Mouse (Mus musculus) liver, embryonic 16.5 days (tissue): ENCODE measurements around the gene Ifna5. TPM values are rescaled to one million over a fixed set of nuclear protein-coding genes. Genes with fewer than 3 reads are reported as not detected.
"Not testable (repeated sequence)": the region's sequence is repeated elsewhere in the genome, so short reads cannot be mapped to it uniquely, and the experiment has no call there.

Source experiments
- ATAC-seq: fragments of 200-750 bp; cut with Nextera tagmentation; 2 replicates; pipeline ENCODE4 v1.8.0; 2017; ENCODE audit warnings: low read depth, mild to moderate bottlenecking, moderate number of reproducible peaks, moderate library complexity
- H3K27ac ChIP-seq: fragments of 300-500 bp; sonication (generic); 2 replicates; pipeline ENCODE4 v1.5.1; 2014; ENCODE audit warnings: mild to moderate bottlenecking, low read length
- H3K27me3 ChIP-seq: fragments of 300-500 bp; sonication (generic); 2 replicates; pipeline ENCODE4 v1.6.1; 2014; ENCODE audit warnings: low read depth, low read length, mixed read lengths; ENCODE audit not compliant: control insufficient read depth, insufficient read depth
- H3K36me3 ChIP-seq: fragments of 300-500 bp; sonication (generic); 2 replicates; pipeline ENCODE4 v1.6.1; 2014; ENCODE audit warnings: mild to moderate bottlenecking; ENCODE audit not compliant: control insufficient read depth, insufficient read depth
- H3K4me1 ChIP-seq: fragments of 300-500 bp; sonication (generic); 2 replicates; pipeline ENCODE4 v1.6.1; 2014; ENCODE audit warnings: low read depth, low read length, mixed read lengths; ENCODE audit not compliant: control insufficient read depth
- H3K4me2 ChIP-seq: fragments of 300-500 bp; sonication (generic); 2 replicates; pipeline ENCODE4 v1.6.1; 2014; ENCODE audit warnings: low read depth, low read length, mixed read lengths
- H3K4me3 ChIP-seq: fragments of 300-500 bp; sonication (generic); 2 replicates; pipeline ENCODE4 v1.5.1; 2014; ENCODE audit warnings: low read depth, mild to moderate bottlenecking, low read length
- H3K9ac ChIP-seq: fragments of 300-500 bp; sonication (generic); 2 replicates; pipeline ENCODE4 v1.6.1; 2014; ENCODE audit warnings: low read depth, low read length
- H3K9me3 ChIP-seq: fragments of 300-500 bp; sonication (generic); replicated peaks from 2 replicates; pipeline ENCODE4 v1.6.1; 2016; ENCODE audit warnings: low read length; ENCODE audit not compliant: control insufficient read depth
- WGBS: fragments of 180-500 bp; shearing (Covaris S2); extraction: QIAGEN DNeasy Blood & Tissue Kit; methylation state at CpG from one replicate; pipeline ENCODE4 v1.1.7; 2014; ENCODE audit not compliant: insufficient replicate concordance; 5-methylcytosine and 5-hydroxymethylcytosine counted together
- polyA plus RNA-seq: library from polyadenylated mRNA; unstranded; fragments of >200 nt; fragmentation: Nextera tagmentation; extraction: Ambion mirVana; gene quantifications from 2 replicates; pipeline ENCODE4 v1.2.1, GENCODE M21; 2015

Ifna5 gene
- not detected in 2 replicates for polyA plus RNA-seq

DNA sequence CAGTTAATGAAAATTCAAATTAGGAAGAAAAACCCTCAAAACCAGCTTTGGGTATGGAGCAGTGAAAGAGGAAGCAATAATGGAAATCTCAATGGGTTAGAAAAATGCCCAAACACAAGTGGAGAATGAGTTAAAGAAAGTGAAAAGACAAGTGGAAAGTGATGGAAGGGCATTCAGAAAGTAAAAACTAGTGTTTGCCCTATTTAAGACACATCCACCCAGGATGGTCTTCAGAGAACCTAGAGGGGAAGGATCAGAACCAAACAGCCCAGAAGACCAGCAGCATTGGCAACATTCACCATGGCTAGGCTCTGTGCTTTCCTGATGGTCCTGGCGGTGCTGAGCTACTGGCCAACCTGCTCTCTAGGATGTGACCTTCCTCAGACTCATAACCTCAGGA, at the start of gene Ifna5:
TSS of gene Ifna5 (plus strand) at position 301 of the 400 bp plus-strand sequence.
- not testable (repeated sequence) for H3K9me3 ChIP-seq, H3K27ac ChIP-seq, H3K36me3 ChIP-seq, H3K4me2 ChIP-seq, H3K4me3 ChIP-seq, H3K9ac ChIP-seq, ATAC-seq, H3K4me1 ChIP-seq, H3K27me3 ChIP-seq
- 27% methylated on average over 1 of the region's 1 CpGs for WGBS

DNA sequence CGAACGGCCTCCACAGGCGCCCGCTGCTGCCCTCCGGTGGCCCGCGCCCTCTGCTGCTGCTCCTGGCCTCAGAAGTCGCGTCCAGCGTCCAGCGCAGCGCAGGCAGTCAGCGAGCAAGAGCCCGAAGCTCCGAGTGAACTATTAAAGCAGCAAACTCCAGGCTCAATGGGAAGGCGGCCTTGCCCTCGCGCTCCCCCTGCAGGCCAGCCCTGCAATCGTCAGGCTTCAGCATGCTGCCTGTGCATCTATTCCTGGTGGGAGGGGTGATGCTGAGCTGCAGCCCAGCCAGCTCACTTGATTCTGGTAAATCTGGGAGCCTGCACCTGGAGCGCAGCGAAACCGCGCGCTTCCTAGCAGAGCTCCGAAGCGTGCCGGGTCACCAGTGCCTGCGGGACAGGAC, 46.9 kb upstream of the Ifna5 start, which contains the start of gene Gm13277:
TSS of gene Gm13277 (plus strand) at position 231 of the 400 bp plus-strand sequence.
- H3K9me3 ChIP-seq, H3K4me2 ChIP-seq, ATAC-seq, H3K4me1 ChIP-seq, H3K4me3 ChIP-seq, H3K9ac ChIP-seq, H3K27ac ChIP-seq, H3K36me3 ChIP-seq, H3K27me3 ChIP-seq: not testable (repeated sequence)
- 0% methylated on average over 1 of the region's 28 CpGs for WGBS

DNA sequence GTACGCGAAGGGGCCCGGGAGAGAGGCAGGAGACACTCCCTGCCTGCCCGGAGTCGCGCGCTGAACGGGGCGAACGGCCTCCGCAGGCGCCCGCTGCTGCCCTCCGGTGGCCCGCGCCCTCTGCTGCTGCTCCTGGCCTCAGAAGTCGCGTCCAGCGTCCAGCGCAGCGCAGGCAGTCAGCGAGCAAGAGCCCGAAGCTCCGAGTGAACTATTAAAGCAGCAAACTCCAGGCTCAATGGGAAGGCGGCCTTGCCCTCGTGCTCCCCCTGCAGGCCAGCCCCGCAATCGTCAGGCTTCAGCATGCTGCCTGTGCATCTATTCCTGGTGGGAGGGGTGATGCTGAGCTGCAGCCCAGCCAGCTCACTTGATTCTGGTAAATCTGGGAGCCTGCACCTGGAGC, 44.1 kb upstream of the Ifna5 start, which contains the start of gene Gm13278:
TSS of gene Gm13278 (plus strand) at position 301 of the 400 bp plus-strand sequence.
- not testable (repeated sequence) for H3K4me1 ChIP-seq, H3K9me3 ChIP-seq, H3K4me3 ChIP-seq, ATAC-seq, H3K4me2 ChIP-seq, H3K9ac ChIP-seq, H3K27me3 ChIP-seq, H3K36me3 ChIP-seq, H3K27ac ChIP-seq
- no CpG with 5 or more reads among the region's 28 CpGs for WGBS

DNA sequence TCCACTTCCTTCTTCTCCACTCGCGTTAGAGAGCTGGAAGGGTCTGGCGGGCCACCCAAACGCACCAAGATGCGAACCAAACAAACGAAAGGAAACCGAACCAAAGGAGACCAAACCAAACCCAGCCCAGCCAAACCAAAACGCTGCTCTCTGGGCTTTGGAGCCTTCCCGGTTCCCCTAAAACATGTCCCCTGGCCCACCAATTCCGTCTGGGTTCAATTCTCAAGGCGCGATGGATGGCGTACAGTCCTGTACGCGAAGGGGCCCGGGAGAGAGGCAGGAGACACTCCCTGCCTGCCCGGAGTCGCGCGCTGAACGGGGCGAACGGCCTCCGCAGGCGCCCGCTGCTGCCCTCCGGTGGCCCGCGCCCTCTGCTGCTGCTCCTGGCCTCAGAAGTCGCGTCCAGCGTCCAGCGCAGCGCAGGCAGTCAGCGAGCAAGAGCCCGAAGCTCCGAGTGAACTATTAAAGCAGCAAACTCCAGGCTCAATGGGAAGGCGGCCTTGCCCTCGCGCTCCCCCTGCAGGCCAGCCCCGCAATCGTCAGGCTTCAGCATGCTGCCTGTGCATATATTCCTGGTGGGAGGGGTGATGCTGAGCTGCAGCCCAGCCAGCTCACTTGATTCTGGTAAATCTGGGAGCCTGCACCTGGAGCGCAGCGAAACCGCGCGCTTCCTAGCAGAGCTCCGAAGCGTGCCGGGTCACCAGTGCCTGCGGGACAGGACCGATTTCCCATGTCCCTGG, 41.2 kb upstream of the Ifna5 start, which contains the start of gene Gm13275:
TSS of gene Gm13275 (plus strand) at position 552 of the 740 bp plus-strand sequence.
- not testable (repeated sequence) for H3K4me3 ChIP-seq, H3K27ac ChIP-seq, H3K9ac ChIP-seq, H3K4me1 ChIP-seq, ATAC-seq, H3K27me3 ChIP-seq, H3K9me3 ChIP-seq, H3K4me2 ChIP-seq, H3K36me3 ChIP-seq
- 0% methylated on average over 9 of the region's 52 CpGs for WGBS

DNA sequence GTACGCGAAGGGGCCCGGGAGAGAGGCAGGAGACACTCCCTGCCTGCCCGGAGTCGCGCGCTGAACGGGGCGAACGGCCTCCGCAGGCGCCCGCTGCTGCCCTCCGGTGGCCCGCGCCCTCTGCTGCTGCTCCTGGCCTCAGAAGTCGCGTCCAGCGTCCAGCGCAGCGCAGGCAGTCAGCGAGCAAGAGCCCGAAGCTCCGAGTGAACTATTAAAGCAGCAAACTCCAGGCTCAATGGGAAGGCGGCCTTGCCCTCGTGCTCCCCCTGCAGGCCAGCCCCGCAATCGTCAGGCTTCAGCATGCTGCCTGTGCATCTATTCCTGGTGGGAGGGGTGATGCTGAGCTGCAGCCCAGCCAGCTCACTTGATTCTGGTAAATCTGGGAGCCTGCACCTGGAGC, 38.2 kb upstream of the Ifna5 start, which contains the start of gene Gm13279:
TSS of gene Gm13279 (plus strand) at position 301 of the 400 bp plus-strand sequence.
- not testable (repeated sequence) for H3K4me3 ChIP-seq, H3K36me3 ChIP-seq, ATAC-seq, H3K4me2 ChIP-seq, H3K27me3 ChIP-seq, H3K27ac ChIP-seq, H3K9me3 ChIP-seq, H3K9ac ChIP-seq, H3K4me1 ChIP-seq
- WGBS, result no CpG with 5 or more reads among the region's 28 CpGs

DNA sequence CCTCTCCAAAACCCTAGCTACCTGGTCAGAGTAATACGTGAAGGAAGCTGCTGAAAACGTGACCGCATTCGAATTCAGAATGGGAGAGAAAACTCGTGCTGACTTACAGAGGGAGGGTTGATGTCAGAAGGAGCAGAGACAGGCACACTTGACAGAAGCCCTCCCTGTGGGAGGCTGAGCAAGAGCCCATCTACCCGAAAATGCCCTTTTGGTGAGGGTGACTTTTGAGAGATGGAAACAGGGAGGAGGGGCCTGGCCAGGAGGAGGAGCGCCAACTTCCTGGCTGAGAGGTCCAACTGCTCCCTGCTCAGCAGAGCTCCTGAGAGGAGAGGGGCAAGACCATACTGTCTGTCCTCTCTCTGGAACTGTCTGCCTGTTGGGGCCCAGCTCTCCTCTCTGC, 36.0 kb upstream of the Ifna5 start, which contains the start of gene Gm13285:
TSS of gene Gm13285 (plus strand) at position 301 of the 400 bp plus-strand sequence.
- H3K4me3 ChIP-seq, ATAC-seq, H3K9me3 ChIP-seq, H3K9ac ChIP-seq, H3K27ac ChIP-seq, H3K27me3 ChIP-seq, H3K36me3 ChIP-seq, H3K4me2 ChIP-seq, H3K4me1 ChIP-seq: not testable (repeated sequence)
- WGBS, result 20% methylated on average over 1 of the region's 7 CpGs

DNA sequence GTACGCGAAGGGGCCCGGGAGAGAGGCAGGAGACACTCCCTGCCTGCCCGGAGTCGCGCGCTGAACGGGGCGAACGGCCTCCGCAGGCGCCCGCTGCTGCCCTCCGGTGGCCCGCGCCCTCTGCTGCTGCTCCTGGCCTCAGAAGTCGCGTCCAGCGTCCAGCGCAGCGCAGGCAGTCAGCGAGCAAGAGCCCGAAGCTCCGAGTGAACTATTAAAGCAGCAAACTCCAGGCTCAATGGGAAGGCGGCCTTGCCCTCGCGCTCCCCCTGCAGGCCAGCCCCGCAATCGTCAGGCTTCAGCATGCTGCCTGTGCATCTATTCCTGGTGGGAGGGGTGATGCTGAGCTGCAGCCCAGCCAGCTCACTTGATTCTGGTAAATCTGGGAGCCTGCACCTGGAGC, 32.4 kb upstream of the Ifna5 start, which contains the start of gene Gm13287:
TSS of gene Gm13287 (plus strand) at position 301 of the 400 bp plus-strand sequence.
- no CpG with 5 or more reads among the region's 29 CpGs for WGBS
- H3K27ac ChIP-seq, ATAC-seq: not testable (repeated sequence)

DNA sequence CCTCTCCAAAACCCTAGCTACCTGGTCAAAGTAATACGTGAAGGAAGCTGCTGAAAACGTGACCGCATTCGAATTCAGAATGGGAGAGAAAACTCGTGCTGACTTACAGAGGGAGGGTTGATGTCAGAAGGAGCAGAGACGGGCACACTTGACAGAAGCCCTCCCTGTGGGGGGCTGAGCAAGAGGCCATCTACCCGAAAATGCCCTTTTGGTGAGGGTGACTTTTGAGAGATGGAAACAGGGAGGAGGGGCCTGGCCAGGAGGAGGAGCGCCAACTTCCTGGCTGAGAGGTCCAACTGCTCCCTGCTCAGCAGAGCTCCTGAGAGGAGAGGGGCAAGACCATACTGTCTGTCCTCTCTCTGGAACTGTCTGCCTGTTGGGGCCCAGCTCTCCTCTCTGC, 30.1 kb upstream of the Ifna5 start, which contains the start of gene Gm13288:
TSS of gene Gm13288 (plus strand) at position 301 of the 400 bp plus-strand sequence.
- H3K9me3 ChIP-seq, H3K4me3 ChIP-seq, H3K36me3 ChIP-seq, ATAC-seq, H3K27me3 ChIP-seq, H3K9ac ChIP-seq, H3K4me1 ChIP-seq, H3K27ac ChIP-seq, H3K4me2 ChIP-seq: not testable (repeated sequence)
- WGBS, result no CpG with 5 or more reads among the region's 8 CpGs

More for the DNA sequence above, 32.4 kb upstream of the Ifna5 start, which contains the start of gene Gm13287:
- H3K36me3 ChIP-seq, H3K4me3 ChIP-seq, H3K9me3 ChIP-seq, H3K9ac ChIP-seq, H3K27me3 ChIP-seq, H3K4me1 ChIP-seq: not testable (repeated sequence)
- H3K4me2 ChIP-seq, result peak within 1 kb of the TSS; percentile 27; the same call in 1 of the 2 replicates

DNA sequence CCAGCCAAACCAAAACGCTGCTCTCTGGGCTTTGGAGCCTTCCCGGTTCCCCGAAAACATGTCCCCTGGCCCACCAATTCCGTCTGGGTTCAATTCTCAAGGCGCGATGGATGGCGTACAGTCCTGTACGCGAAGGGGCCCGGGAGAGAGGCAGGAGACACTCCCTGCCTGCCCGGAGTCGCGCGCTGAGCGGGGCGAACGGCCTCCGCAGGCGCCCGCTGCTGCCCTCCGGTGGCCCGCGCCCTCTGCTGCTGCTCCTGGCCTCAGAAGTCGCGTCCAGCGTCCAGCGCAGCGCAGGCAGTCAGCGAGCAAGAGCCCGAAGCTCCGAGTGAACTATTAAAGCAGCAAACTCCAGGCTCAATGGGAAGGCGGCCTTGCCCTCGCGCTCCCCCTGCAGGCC, 29.6 kb upstream of the Ifna5 start:
- H3K4me2 ChIP-seq, H3K4me3 ChIP-seq, H3K4me1 ChIP-seq, H3K27ac ChIP-seq, ATAC-seq, H3K9me3 ChIP-seq, H3K27me3 ChIP-seq, H3K36me3 ChIP-seq, H3K9ac ChIP-seq: not testable (repeated sequence)
- 0% methylated on average over 8 of the region's 34 CpGs for WGBS
